Mouse (Mus musculus) embryonic facial prominence, embryonic 13.5 days (tissue): Measurements from ENCODE around the gene Grap2. TPM values are rescaled to one million over a fixed set of nuclear protein-coding genes. Genes with fewer than 3 reads are reported as not detected.

Experiments
- ATAC-seq: fragments of 200-750 bp; cut with Nextera tagmentation; 2 replicates; pipeline ENCODE4 v1.8.0; 2017; ENCODE audit warnings: low read depth; ENCODE audit not compliant: insufficient number of reproducible peaks, insufficient read depth, low FRiP score, low TSS enrichment
- H3K27ac ChIP-seq: fragments of 300-500 bp; sonication (generic); 2 replicates; pipeline ENCODE4 v1.5.1; 2015; ENCODE audit warnings: moderate library complexity, mild to moderate bottlenecking, inconsistent platforms
- H3K27me3 ChIP-seq: fragments of 300-500 bp; sonication (generic); 2 replicates; pipeline ENCODE4 v1.6.1; 2015; ENCODE audit warnings: mild to moderate bottlenecking, inconsistent platforms
- H3K36me3 ChIP-seq: fragments of 300-500 bp; sonication (generic); 2 replicates; pipeline ENCODE4 v1.6.1; 2015; ENCODE audit warnings: mild to moderate bottlenecking, inconsistent platforms
- H3K4me1 ChIP-seq: fragments of 300-500 bp; sonication (generic); 2 replicates; pipeline ENCODE4 v1.6.1; 2015; ENCODE audit warnings: inconsistent platforms
- H3K4me2 ChIP-seq: fragments of 300-500 bp; sonication (generic); 2 replicates; pipeline ENCODE4 v1.6.1; 2015; ENCODE audit warnings: moderate library complexity, mild to moderate bottlenecking, inconsistent platforms
- H3K4me3 ChIP-seq: fragments of 300-500 bp; sonication (generic); 2 replicates; pipeline ENCODE4 v1.5.1; 2015; ENCODE audit warnings: mild to moderate bottlenecking, inconsistent platforms
- H3K9ac ChIP-seq: fragments of 300-500 bp; sonication (generic); 2 replicates; pipeline ENCODE4 v1.6.1; 2015; ENCODE audit warnings: mild to moderate bottlenecking, inconsistent platforms
- H3K9me3 ChIP-seq: fragments of 300-500 bp; sonication (generic); 2 replicates; pipeline ENCODE4 v1.6.1; 2016; ENCODE audit warnings: inconsistent platforms
- WGBS: fragments of 180-500 bp; shearing (Covaris S2); methylation state at CpG from one replicate; pipeline ENCODE4 v1.1.7; 2015; ENCODE audit warnings: mixed read lengths; 5-methylcytosine and 5-hydroxymethylcytosine counted together
- polyA plus RNA-seq: library from polyadenylated mRNA; unstranded; fragments of >200 nt; fragmentation: Nextera tagmentation; extraction: Ambion mirVana; gene quantifications from 2 replicates; pipeline ENCODE4 v1.2.1, GENCODE M21; 2015

Gene Grap2
- polyA plus RNA-seq, 1 experiment from 2014 or later = 1.2 TPM

DNA sequence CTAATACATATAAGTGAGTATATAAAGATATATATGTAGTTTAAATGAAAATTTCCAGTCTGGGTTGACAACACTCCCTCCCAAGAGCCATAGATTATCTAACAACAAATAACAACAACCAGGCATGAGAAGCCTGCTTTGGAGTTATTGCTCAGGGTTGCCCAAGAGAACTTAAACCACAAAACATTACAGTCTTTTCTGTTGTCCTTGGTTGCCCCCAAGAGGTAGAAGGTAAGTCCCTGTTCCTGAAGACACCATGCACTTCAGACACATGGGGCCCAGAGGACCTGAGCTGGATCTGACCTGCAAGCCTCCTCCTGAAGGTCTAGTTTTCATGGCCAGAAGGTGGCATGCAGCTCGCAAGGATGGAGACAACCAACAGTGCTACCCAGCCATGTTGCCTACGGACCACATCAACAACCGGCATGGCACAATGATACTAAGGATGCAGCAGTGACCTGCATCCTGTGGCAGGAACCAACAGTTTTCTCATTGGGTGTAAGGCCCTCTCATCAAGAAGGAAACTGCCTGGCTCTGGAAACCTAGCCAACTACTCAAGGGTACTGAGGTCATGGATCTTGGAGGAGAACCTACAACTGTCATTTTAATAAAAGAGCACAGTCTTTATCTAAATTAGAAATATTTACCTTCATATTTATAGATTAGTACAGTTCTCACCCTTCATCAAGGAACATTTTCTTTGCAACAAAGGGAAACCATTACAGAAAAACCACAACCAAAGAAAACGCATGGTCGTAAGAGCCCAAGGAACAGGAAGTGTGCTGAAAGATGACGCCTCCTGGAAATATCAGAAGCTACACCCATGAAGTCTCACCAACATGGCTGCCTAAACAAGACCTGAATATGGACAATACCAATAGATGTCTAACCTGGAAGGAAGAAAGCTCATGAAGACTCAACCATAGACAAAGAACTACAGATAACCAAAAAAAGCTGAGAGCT lies 17.3 kb upstream of the Grap2 start:
- no peaks in the 10 kb centered on the region for H3K36me3 ChIP-seq
- no peak overlapping the region for H3K4me2 ChIP-seq
- no peak for ATAC-seq
- H3K9me3 ChIP-seq = no peaks in the 10 kb centered on the region
- no peaks in the 10 kb centered on the region for H3K4me1 ChIP-seq
- no peak overlapping the region for H3K27ac ChIP-seq
- no peak overlapping the region for H3K4me3 ChIP-seq
- no peak overlapping the region for H3K9ac ChIP-seq
- no peaks in the 10 kb centered on the region for H3K27me3 ChIP-seq
- WGBS = 86% methylated on average over 6 of the region's 6 CpGs

DNA sequence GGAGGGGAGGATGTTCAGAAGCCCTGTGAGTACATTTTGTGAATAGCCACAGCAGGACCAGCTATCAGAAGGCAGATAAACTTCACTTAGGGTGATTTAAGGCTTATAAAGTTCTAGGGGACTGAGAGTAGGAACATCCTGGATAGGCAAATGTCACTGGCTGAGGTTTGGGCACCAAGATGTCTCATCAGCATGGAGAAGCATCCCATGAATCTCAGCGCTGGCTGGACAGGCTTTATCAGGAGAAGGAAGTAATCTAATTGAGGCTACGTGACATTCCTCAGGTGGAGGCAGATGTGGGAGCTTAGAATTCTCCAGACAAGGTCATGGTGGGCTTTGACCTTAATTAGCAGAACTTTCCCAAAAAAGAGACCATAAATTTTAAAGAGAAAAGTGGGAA lies 16.4 kb upstream of the Grap2 start:
- Histone ChIP-seq H3K4me3 (no peak overlapping the region), H3K27ac (no peak overlapping the region), H3K9me3 (no peaks in the 10 kb centered on the region), H3K36me3 (no peaks in the 10 kb centered on the region), H3K4me2 (no peak overlapping the region), H3K4me1 (no peaks in the 10 kb centered on the region), H3K27me3 (no peaks in the 10 kb centered on the region), H3K9ac (no peak overlapping the region)
- WGBS = 71% methylated on average over 2 of the region's 2 CpGs
- no peak for ATAC-seq

DNA sequence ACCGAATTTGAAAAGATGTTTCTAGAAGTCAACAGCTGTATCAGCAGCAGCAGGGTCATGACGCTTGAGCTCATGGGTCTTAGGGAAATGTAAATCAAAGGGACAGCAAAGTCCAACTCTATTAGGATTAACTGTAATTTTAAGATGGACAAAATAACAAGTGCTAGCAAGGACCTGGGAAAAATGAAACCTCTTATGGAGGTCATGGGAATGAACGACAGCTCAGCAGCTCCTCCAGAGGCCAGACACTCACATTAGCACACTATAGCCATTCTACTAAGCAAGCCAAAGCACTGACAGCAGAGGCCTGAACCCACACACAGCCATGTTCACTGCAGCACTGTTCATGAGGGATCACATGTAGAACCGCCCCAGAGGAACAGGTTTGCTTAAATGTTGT lies 14.6 kb upstream of the Grap2 start:
- no peaks in the 10 kb centered on the region for H3K36me3 ChIP-seq
- H3K27ac ChIP-seq = no peak overlapping the region
- H3K4me2 ChIP-seq = no peak overlapping the region
- ATAC-seq = no peak
- no peaks in the 10 kb centered on the region for H3K27me3 ChIP-seq
- no peaks in the 10 kb centered on the region for H3K9me3 ChIP-seq
- 72% methylated on average over 4 of the region's 4 CpGs for WGBS
- no peak overlapping the region for H3K9ac ChIP-seq
- H3K4me3 ChIP-seq = no peak overlapping the region
- no peaks in the 10 kb centered on the region for H3K4me1 ChIP-seq

DNA sequence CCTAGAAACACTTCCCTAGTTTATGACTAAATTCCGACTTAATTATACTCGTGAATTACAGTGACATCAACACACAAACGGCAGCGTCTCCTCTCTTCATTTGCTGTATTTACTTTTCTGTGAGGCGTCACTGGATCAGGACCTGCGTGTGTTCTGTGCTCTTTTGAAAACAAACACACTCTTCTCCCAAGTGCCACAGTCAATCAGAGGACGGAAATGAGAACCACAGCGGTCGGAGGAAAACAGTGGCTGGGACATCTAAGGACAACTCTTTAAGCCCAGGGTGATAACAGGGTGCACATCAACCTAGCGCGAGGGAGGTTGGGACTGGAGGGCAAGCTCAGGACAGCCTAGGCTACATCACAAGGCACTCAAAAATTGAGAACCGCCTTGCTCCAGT lies 12.9 kb upstream of the Grap2 start:
- WGBS = 71% methylated on average over 12 of the region's 12 CpGs
- no peak overlapping the region for H3K9ac ChIP-seq
- no peaks in the 10 kb centered on the region for H3K9me3 ChIP-seq
- H3K4me3 ChIP-seq = no peak overlapping the region
- peaks cover 4% of the 10 kb centered on the region; the same call in 1 of the 2 replicates for H3K4me1 ChIP-seq
- no peak overlapping the region for H3K4me2 ChIP-seq
- no peak overlapping the region for H3K27ac ChIP-seq
- no peaks in the 10 kb centered on the region for H3K36me3 ChIP-seq
- no peak for ATAC-seq
- no peaks in the 10 kb centered on the region for H3K27me3 ChIP-seq

DNA sequence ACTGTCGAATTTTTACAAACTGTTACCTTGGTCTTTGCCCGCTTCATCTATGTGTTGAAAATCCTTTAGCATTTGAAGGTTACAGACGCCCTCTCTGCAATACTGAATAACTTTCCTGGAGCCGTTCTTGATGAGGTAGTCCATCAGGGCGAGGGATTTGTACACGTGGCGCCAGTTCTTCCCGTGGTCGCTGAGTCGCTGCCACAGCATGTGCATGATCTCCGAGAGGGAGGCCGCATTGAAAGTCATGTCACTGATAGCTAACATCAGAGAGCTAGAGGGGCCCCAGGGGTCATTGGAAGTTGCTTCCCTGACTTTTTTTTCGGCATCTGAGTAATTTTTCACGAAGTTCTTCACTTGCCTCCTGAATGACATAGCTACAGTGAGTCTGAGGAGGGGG lies 12.4 kb upstream of the Grap2 start:
- Histone ChIP-seq H3K4me1 (peaks cover 4% of the 10 kb centered on the region; the same call in 1 of the 2 replicates), H3K27ac (no peak overlapping the region), H3K4me2 (no peak overlapping the region), H3K9ac (no peak overlapping the region), H3K4me3 (no peak overlapping the region), H3K36me3 (no peaks in the 10 kb centered on the region), H3K9me3 (no peaks in the 10 kb centered on the region), H3K27me3 (no peaks in the 10 kb centered on the region)
- ATAC-seq = no peak
- 53% methylated on average over 14 of the region's 14 CpGs for WGBS

DNA sequence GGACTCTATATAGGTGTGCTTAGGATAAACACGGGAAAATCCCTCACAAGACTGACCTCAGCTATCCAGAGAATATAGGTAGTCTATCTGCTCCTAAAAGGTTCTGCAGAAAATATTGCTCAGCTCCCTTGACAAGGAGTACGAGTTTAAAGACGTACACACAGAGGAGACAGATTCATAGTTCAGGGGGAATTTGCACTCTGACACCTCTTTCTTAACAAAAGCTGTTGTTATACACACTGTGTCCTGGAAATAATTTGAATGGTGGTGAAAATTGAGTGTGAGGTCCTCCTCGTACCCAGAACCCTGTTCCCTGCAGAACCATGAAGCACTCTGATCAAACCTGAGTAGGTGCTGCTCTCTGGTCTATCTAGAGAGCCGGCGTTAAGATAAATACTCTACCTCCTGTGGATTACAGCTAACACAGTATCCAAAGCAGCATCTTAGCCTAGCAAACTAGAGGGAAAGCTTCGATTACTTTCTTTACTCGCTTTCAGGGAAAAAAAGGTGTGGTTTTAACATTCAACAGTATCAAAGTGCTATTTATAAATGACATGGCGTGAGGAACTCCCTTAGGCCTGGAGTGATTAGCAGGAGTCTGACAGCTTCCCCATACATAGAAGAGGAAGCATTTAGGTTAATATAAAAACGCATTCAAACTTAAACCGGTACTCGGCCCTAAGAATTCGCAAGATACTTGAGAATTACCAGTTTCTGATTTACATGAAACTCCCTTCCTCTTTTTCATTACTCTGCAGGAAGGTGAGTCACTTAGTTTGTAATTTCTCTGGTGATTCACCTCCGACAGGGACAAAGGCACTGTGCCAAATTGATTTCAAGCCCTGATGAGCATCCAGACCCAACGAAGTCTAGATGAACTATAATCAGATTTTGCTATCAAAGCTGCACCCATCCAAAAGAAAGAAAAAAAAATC lies 11.5 kb upstream of the Grap2 start:
- Histone ChIP-seq H3K9me3 (no peaks in the 10 kb centered on the region), H3K4me3 (no peak overlapping the region), H3K27me3 (no peaks in the 10 kb centered on the region), H3K4me1 (peaks cover 4% of the 10 kb centered on the region; the same call in 1 of the 2 replicates), H3K36me3 (no peaks in the 10 kb centered on the region), H3K4me2 (no peak overlapping the region), H3K27ac (no peak overlapping the region), H3K9ac (no peak overlapping the region)
- 55% methylated on average over 15 of the region's 15 CpGs for WGBS
- no peak for ATAC-seq

DNA sequence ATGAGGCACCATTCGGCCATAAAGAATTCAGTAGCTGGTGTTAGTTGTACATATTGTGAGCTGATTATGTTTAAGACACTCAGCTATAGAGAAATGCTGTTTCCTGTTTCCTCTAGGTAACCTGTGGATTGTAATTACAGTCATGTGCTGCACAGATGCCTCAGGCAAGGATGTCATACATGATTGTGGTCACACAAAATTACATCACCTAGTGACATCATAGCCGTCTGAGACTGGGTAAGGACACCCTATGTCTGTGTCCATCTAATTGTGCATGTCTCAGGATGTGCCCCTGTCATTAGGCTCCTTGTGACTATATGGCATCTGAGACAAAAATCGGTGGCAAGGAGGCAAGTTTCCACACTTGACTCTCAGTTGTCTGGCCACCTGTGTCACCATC lies 9.9 kb upstream of the Grap2 start:
- H3K27me3 ChIP-seq = no peaks in the 10 kb centered on the region
- H3K36me3 ChIP-seq = no peaks in the 10 kb centered on the region
- H3K9me3 ChIP-seq = no peaks in the 10 kb centered on the region
- no peak overlapping the region for H3K4me2 ChIP-seq
- no peak overlapping the region for H3K4me3 ChIP-seq
- no peak for ATAC-seq
- WGBS = 61% methylated on average over 3 of the region's 3 CpGs
- no peak overlapping the region for H3K27ac ChIP-seq
- peaks cover 6% of the 10 kb centered on the region for H3K4me1 ChIP-seq
- no peak overlapping the region for H3K9ac ChIP-seq

DNA sequence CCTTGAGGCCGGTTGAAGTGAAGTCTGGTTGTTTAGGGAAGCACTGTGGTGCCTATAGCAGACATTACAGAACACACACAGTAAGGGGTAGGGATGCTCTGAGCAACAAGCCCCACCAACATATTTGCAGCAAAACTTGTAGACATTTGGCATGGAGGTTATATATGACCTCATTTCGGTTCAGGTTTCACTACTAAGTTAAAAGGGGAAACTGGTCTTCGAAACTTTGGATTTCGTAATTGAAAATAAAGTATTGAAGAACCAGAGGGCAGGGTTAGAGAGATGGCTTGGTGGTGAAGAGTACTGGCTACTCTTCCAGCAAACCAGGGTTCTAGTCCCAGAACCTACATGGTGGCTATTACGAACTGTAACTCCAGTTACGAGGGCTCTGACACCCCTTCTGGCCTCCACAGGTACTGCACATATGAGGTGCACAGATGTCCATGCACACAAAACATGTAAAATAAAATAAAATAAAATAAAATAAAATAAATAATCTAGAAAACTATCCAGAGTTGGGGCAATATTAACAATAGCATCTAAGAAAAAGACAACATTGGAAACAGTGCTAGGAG lies 8.7 kb upstream of the Grap2 start:
- Histone ChIP-seq H3K27me3 (no peaks in the 10 kb centered on the region), H3K4me3 (no peak overlapping the region), H3K36me3 (no peaks in the 10 kb centered on the region), H3K4me1 (peaks cover 14% of the 10 kb centered on the region), H3K9me3 (no peaks in the 10 kb centered on the region), H3K4me2 (no peak overlapping the region), H3K27ac (no peak overlapping the region), H3K9ac (no peak overlapping the region)
- 84% methylated on average over 6 of the region's 6 CpGs for WGBS
- ATAC-seq = no peak

DNA sequence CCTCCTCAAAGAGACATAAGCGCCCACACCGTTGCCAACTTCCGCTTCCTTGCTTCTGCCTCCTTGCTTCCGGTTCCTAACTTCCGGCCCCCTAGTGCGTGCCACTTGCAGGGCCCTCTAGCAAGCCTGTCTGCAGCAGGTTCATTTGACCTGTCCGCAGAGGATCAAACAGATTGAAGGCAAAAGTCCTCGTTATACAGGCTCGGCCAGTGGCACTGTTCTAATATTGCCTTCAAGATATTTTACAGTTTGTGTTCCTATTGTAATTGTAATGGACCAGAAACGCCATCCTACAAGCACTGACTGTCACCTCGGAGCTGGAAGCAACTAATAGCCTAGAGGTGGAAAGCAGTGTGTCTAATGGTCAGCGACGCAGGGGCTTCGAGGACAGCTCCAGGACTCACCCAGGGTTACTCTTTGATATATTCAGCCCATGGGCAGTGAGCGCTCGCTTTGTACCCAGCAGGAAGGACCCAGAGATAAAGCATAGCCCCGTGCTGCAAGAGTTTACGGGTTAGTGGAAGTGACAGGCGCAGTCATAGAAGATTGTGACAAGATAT lies 7.2 kb upstream of the Grap2 start, which contains the start of gene Enthd1:
Gene Enthd1, minus strand, starts transcription at position 51 of the 560 bp plus-strand sequence.
- no peaks in the 10 kb centered on the region for H3K36me3 ChIP-seq
- no peak within 1 kb of the TSS for H3K4me3 ChIP-seq
- no peaks in the 10 kb centered on the region for H3K9me3 ChIP-seq
- H3K9ac ChIP-seq = no peak within 1 kb of the TSS
- peaks cover 14% of the 10 kb centered on the region for H3K4me1 ChIP-seq
- no peak for ATAC-seq
- whole genome bisulfite sequencing = 85% methylated on average over 19 of the region's 19 CpGs
- no peak within 1 kb of the TSS for H3K4me2 ChIP-seq
- H3K27me3 ChIP-seq = no peaks in the 10 kb centered on the region
- H3K27ac ChIP-seq = no peak within 1 kb of the TSS

DNA sequence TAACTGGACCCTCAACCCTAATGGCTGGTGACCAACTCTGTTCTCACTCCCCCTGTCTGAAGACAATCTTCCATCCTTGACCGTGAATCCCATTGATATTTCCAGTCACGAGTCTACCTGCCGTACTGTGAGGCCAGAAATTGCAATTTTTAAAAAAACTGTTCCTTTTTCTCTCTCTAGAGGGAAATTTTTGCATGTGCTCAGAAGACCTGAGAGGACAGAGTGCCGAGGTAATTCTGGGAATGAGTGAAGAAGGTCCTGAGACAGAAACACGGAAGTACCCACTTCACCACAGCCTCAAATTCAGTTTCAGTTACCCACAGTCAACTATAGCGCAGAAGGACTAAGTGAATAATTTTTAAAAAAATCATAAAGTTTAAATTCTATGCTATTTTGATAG lies 5.7 kb upstream of the Grap2 start:
- Histone ChIP-seq H3K27ac (no peak overlapping the region), H3K4me2 (no peak overlapping the region), H3K4me1 (peaks cover 14% of the 10 kb centered on the region), H3K27me3 (no peaks in the 10 kb centered on the region), H3K36me3 (no peaks in the 10 kb centered on the region), H3K9ac (no peak overlapping the region), H3K9me3 (no peaks in the 10 kb centered on the region), H3K4me3 (no peak overlapping the region)
- 91% methylated on average over 6 of the region's 6 CpGs for WGBS
- no peak for ATAC-seq

DNA sequence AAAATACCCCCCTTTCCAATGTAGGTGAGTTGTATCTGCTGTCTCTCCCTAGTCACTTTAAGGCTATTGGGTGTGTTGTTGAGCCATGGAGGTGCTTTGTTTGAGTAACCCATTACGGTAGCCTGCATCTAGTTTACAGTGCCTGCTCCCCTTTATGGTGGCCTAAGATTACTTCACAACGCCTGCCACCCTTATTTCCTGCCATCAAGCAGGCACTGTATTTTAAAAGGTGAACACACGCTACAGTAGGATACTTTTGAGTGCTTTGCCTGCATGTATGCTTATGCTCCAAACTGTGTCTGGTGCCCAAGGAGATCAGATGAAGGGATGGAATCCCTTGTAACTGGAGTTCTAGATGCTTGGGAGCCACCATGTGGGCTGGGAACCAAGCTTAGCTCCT lies 5.3 kb upstream of the Grap2 start:
- Histone ChIP-seq H3K27ac (peak overlapping the region; percentile 24; the same call in 1 of the 2 replicates), H3K9ac (no peak overlapping the region), H3K4me2 (no peak overlapping the region), H3K4me1 (peaks cover 14% of the 10 kb centered on the region), H3K36me3 (no peaks in the 10 kb centered on the region), H3K27me3 (no peaks in the 10 kb centered on the region), H3K4me3 (no peak overlapping the region), H3K9me3 (no peaks in the 10 kb centered on the region)
- ATAC-seq = no peak
- WGBS = 82% methylated on average over 3 of the region's 3 CpGs
